Mouse (Mus musculus): ENCODE data around the gene Diexf. TPM values are rescaled to one million over a fixed set of nuclear protein-coding genes. Genes with fewer than 3 reads are reported as not detected.

The Diexf gene
- polyA plus RNA-seq, 1 experiment: 13.3 TPM

- Histone ChIP-seq H3K79me2 (ENCODE audit: control insufficient read depth, insufficient read depth) (no peaks in the 10 kb centered on the region), H3K4me2 (ENCODE audit: low read depth) (no peak within 1 kb of the TSS), H3K36me3 (ENCODE audit: control insufficient read depth, insufficient read depth) (no peaks in the 10 kb centered on the region), H3K4me3 (no peak within 1 kb of the TSS), H3K27me3 (ENCODE audit: control insufficient read depth, insufficient read depth, insufficient read length) (no peaks in the 10 kb centered on the region), H3ac (ENCODE audit: control insufficient read depth, insufficient read length) (no peak within 1 kb of the TSS)
- TF ChIP-seq POLR2AphosphoS2 (IDR thresholded peaks at IDR 0.05; ENCODE audit: insufficient read length, low read depth) (no peak), E2F4 (IDR thresholded peaks at IDR 0.05; ENCODE audit: insufficient read depth) (no peak), TCF12 (IDR thresholded peaks at IDR 0.05; ENCODE audit: insufficient read depth, poor library complexity, severe bottlenecking) (no peak), MYOD1 (IDR thresholded peaks at IDR 0.05; ENCODE audit: control insufficient read depth in 1 of 3, insufficient read length in 2 of 3, low read depth in 2 of 3) (no peak), USF1 (IDR thresholded peaks at IDR 0.05; ENCODE audit: low read depth) (no peak), SRF (IDR thresholded peaks at IDR 0.05; ENCODE audit: control insufficient read depth, insufficient read length, low read depth) (no peak), MYOG (IDR thresholded peaks at IDR 0.05; ENCODE audit: control insufficient read depth in 1 of 3, insufficient read depth in 1 of 3, insufficient read length in 2 of 3, low read depth in 2 of 3) (no peak), POLR2A (IDR thresholded peaks at IDR 0.05; ENCODE audit: insufficient read length, low read depth) (no peak), CEBPB (IDR thresholded peaks at IDR 0.05; ENCODE audit: insufficient read depth, poor library complexity, severe bottlenecking) (no peak)
These were observed 22.8 kb upstream of the Diexf start, which contains the start of gene Irf6 for GRCm38 (mm10) chr1:193152872-193153271. Gene Irf6, plus strand, starts transcription at chr1:193153111.

GRCm38 (mm10) chr1:193151134-193151533 lies 21.1 kb upstream of the Diexf start:
- Histone ChIP-seq H3K4me2 (ENCODE audit: low read depth) (peak overlapping the region; percentile 27), H3K36me3 (ENCODE audit: control insufficient read depth, insufficient read depth) (no peaks in the 10 kb centered on the region), H3K79me2 (ENCODE audit: control insufficient read depth, insufficient read depth) (no peaks in the 10 kb centered on the region), H3ac (ENCODE audit: control insufficient read depth, insufficient read length) (no peak overlapping the region), H3K4me3 (no peak overlapping the region), H3K27me3 (ENCODE audit: control insufficient read depth, insufficient read depth, insufficient read length) (no peaks in the 10 kb centered on the region)
- TF ChIP-seq MYOG (IDR thresholded peaks at IDR 0.05; ENCODE audit: control insufficient read depth in 1 of 3, insufficient read depth in 1 of 3, insufficient read length in 2 of 3, low read depth in 2 of 3) (no peak), TCF3 (IDR thresholded peaks at IDR 0.05; ENCODE audit: insufficient read length, low read depth) (no peak), POLR2A (IDR thresholded peaks at IDR 0.05; ENCODE audit: insufficient read length, low read depth) (no peak), MAX (IDR thresholded peaks at IDR 0.05; ENCODE audit: low read depth) (no peak), SRF (IDR thresholded peaks at IDR 0.05; ENCODE audit: control insufficient read depth, insufficient read length, low read depth) (no peak), CEBPB (IDR thresholded peaks at IDR 0.05; ENCODE audit: insufficient read depth, poor library complexity, severe bottlenecking) (no peak), MYOD1 (IDR thresholded peaks at IDR 0.05; ENCODE audit: control insufficient read depth in 1 of 3, insufficient read length in 2 of 3, low read depth in 2 of 3) (peak in 1 of 3 experiments; percentile 7), TCF12 (IDR thresholded peaks at IDR 0.05; ENCODE audit: insufficient read depth, poor library complexity, severe bottlenecking) (no peak)

- no peak overlapping the region for H3K4me3 ChIP-seq
- TF ChIP-seq USF1 (IDR thresholded peaks at IDR 0.05; ENCODE audit: low read depth) (no peak), MYOG (IDR thresholded peaks at IDR 0.05; ENCODE audit: control insufficient read depth in 1 of 3, insufficient read depth in 1 of 3, insufficient read length in 2 of 3, low read depth in 2 of 3) (no peak), SRF (IDR thresholded peaks at IDR 0.05; ENCODE audit: control insufficient read depth, insufficient read length, low read depth) (no peak), REST (IDR thresholded peaks at IDR 0.05; ENCODE audit: insufficient read depth, insufficient read length) (no peak), POLR2A (IDR thresholded peaks at IDR 0.05; ENCODE audit: insufficient read length, low read depth) (no peak)
- no peaks in the 10 kb centered on the region for H3K79me2 ChIP-seq (ENCODE audit: control insufficient read depth, insufficient read depth)
- H3ac ChIP-seq (ENCODE audit: control insufficient read depth, insufficient read length): no peak overlapping the region
- no peak overlapping the region for H3K4me2 ChIP-seq (ENCODE audit: low read depth)
- peaks cover 8% of the 10 kb centered on the region for H3K27me3 ChIP-seq (ENCODE audit: control insufficient read depth, insufficient read depth, insufficient read length)
- no peaks in the 10 kb centered on the region for H3K36me3 ChIP-seq (ENCODE audit: control insufficient read depth, insufficient read depth)
These were observed 19.2 kb upstream of the Diexf start for GRCm38 (mm10) chr1:193149231-193149630.

- TF ChIP-seq SRF (IDR thresholded peaks at IDR 0.05; ENCODE audit: control insufficient read depth, insufficient read length, low read depth) (no peak), MYOG (IDR thresholded peaks at IDR 0.05; ENCODE audit: control insufficient read depth in 1 of 3, insufficient read depth in 1 of 3, insufficient read length in 2 of 3, low read depth in 2 of 3) (no peak), POLR2AphosphoS2 (IDR thresholded peaks at IDR 0.05; ENCODE audit: insufficient read length, low read depth) (no peak), TCF3 (IDR thresholded peaks at IDR 0.05; ENCODE audit: insufficient read length, low read depth) (no peak), E2F4 (IDR thresholded peaks at IDR 0.05; ENCODE audit: insufficient read depth) (no peak), REST (IDR thresholded peaks at IDR 0.05; ENCODE audit: insufficient read depth, insufficient read length) (no peak), MYOD1 (IDR thresholded peaks at IDR 0.05; ENCODE audit: control insufficient read depth in 1 of 3, insufficient read length in 2 of 3, low read depth in 2 of 3) (no peak), TCF12 (IDR thresholded peaks at IDR 0.05; ENCODE audit: insufficient read depth, poor library complexity, severe bottlenecking) (no peak), USF1 (IDR thresholded peaks at IDR 0.05; ENCODE audit: low read depth) (no peak), MAX (IDR thresholded peaks at IDR 0.05; ENCODE audit: low read depth) (no peak), CEBPB (IDR thresholded peaks at IDR 0.05; ENCODE audit: insufficient read depth, poor library complexity, severe bottlenecking) (no peak), POLR2A (IDR thresholded peaks at IDR 0.05; ENCODE audit: insufficient read length, low read depth) (no peak)
- H3K4me2 ChIP-seq (ENCODE audit: low read depth): no peak overlapping the region
- no peaks in the 10 kb centered on the region for H3K36me3 ChIP-seq (ENCODE audit: control insufficient read depth, insufficient read depth)
- no peak overlapping the region for H3ac ChIP-seq (ENCODE audit: control insufficient read depth, insufficient read length)
- no peak overlapping the region for H3K4me3 ChIP-seq
- H3K79me2 ChIP-seq (ENCODE audit: control insufficient read depth, insufficient read depth): no peaks in the 10 kb centered on the region
- peaks cover 12% of the 10 kb centered on the region for H3K27me3 ChIP-seq (ENCODE audit: control insufficient read depth, insufficient read depth, insufficient read length)
These were observed 16.3 kb upstream of the Diexf start for GRCm38 (mm10) chr1:193146416-193146815.

GRCm38 (mm10) chr1:193145101-193145500 lies 15.0 kb upstream of the Diexf start:
- Histone ChIP-seq H3K27me3 (ENCODE audit: control insufficient read depth, insufficient read depth, insufficient read length) (peaks cover 12% of the 10 kb centered on the region), H3K36me3 (ENCODE audit: control insufficient read depth, insufficient read depth) (no peaks in the 10 kb centered on the region), H3ac (ENCODE audit: control insufficient read depth, insufficient read length) (no peak overlapping the region), H3K4me3 (no peak overlapping the region), H3K79me2 (ENCODE audit: control insufficient read depth, insufficient read depth) (no peaks in the 10 kb centered on the region), H3K4me2 (ENCODE audit: low read depth) (no peak overlapping the region)
- TF ChIP-seq CEBPB (IDR thresholded peaks at IDR 0.05; ENCODE audit: insufficient read depth, poor library complexity, severe bottlenecking): no peak
- no peak for TF ChIP-seq TCF3 (IDR thresholded peaks at IDR 0.05; ENCODE audit: insufficient read length, low read depth)
- TF ChIP-seq E2F4 (IDR thresholded peaks at IDR 0.05; ENCODE audit: insufficient read depth): no peak
- no peak for TF ChIP-seq MYOD1 (IDR thresholded peaks at IDR 0.05; ENCODE audit: control insufficient read depth in 1 of 3, insufficient read length in 2 of 3, low read depth in 2 of 3)
- no peak for TF ChIP-seq REST (IDR thresholded peaks at IDR 0.05; ENCODE audit: insufficient read depth, insufficient read length)
- no peak for TF ChIP-seq POLR2AphosphoS2 (IDR thresholded peaks at IDR 0.05; ENCODE audit: insufficient read length, low read depth)
